Mouse (Mus musculus) limb, embryonic 11.5 days (tissue): ENCODE measurements around the gene Cbx4. TPM values are rescaled to one million over a fixed set of nuclear protein-coding genes. Genes with fewer than 3 reads are reported as not detected.
"Not testable (repeated sequence)": the region's sequence is repeated elsewhere in the genome, so short reads cannot be mapped to it uniquely, and the experiment has no call there.

Experiments used
- ATAC-seq: fragments of 200-750 bp; cut with Nextera tagmentation; 2 replicates; pipeline ENCODE4 v1.8.0; 2017; ENCODE audit warnings: low read depth; ENCODE audit not compliant: insufficient number of reproducible peaks, low FRiP score, low TSS enrichment
- DNase-seq: peaks from one replicate; pipeline ENCODE4 v3.0.0-alpha.2; 2015; ENCODE audit warnings: low spot score
- H3K27ac ChIP-seq: fragments of 300-500 bp; sonication (generic); replicated peaks from 2 replicates; pipeline ENCODE4 v1.5.1; 2014; ENCODE audit warnings: low read depth, mild to moderate bottlenecking, low read length
- H3K27me3 ChIP-seq: fragments of 300-500 bp; sonication (generic); 2 replicates; pipeline ENCODE4 v1.6.1; 2014; ENCODE audit warnings: mild to moderate bottlenecking, low read length, mixed read lengths; ENCODE audit not compliant: control insufficient read depth, insufficient read depth
- H3K36me3 ChIP-seq: fragments of 300-500 bp; sonication (generic); 2 replicates; pipeline ENCODE4 v1.6.1; 2014; ENCODE audit warnings: mild to moderate bottlenecking, low read length, moderate library complexity, mixed read lengths; ENCODE audit not compliant: control insufficient read depth, insufficient read depth
- H3K4me1 ChIP-seq: fragments of 300-500 bp; sonication (generic); 2 replicates; pipeline ENCODE4 v1.6.1; 2014; ENCODE audit warnings: low read length, mixed read lengths; ENCODE audit not compliant: control insufficient read depth, insufficient read depth
- H3K4me2 ChIP-seq: fragments of 300-500 bp; sonication (generic); 2 replicates; pipeline ENCODE4 v1.6.1; 2014; ENCODE audit warnings: low read depth, mild to moderate bottlenecking, moderate library complexity; ENCODE audit not compliant: severe bottlenecking
- H3K4me3 ChIP-seq: fragments of 300-500 bp; sonication (generic); 2 replicates; pipeline ENCODE4 v1.5.1; 2014; ENCODE audit warnings: low read depth, low read length
- H3K9ac ChIP-seq: fragments of 300-500 bp; sonication (generic); 2 replicates; pipeline ENCODE4 v1.6.1; 2014; ENCODE audit warnings: mild to moderate bottlenecking, low read length
- H3K9me3 ChIP-seq: fragments of 300-500 bp; sonication (generic); 2 replicates; pipeline ENCODE4 v1.6.1; 2016; ENCODE audit warnings: low read length; ENCODE audit not compliant: control insufficient read depth
- whole genome bisulfite sequencing: fragments of 180-500 bp; shearing (Covaris S2); extraction: QIAGEN DNeasy Blood & Tissue Kit; methylation state at CpG from one replicate; pipeline ENCODE4 v1.1.7; 2014; 5-methylcytosine and 5-hydroxymethylcytosine counted together
- polyA plus RNA-seq: library from polyadenylated mRNA; unstranded; fragments of >200 nt; fragmentation: Nextera tagmentation; extraction: Ambion mirVana; gene quantifications from 2 replicates; pipeline ENCODE4 v1.2.1, GENCODE M21; 2014

Gene Cbx4
- polyA plus RNA-seq, 1 experiment from 2014 or later = 5.8 TPM

GRCm38 (mm10) chr11:119105071-119105609, 19.1 kb upstream of the Cbx4 start:
- Histone ChIP-seq H3K4me2 (no peak overlapping the region), H3K9me3 (no peaks in the 10 kb centered on the region), H3K27ac (no peak overlapping the region), H3K4me3 (no peak overlapping the region), H3K4me1 (peaks cover 4% of the 10 kb centered on the region), H3K27me3 (no peaks in the 10 kb centered on the region), H3K36me3 (no peaks in the 10 kb centered on the region), H3K9ac (no peak overlapping the region)
- ATAC-seq (no peak), DNase-seq (no peak)
- WGBS = 74% methylated on average over 7 of the region's 7 CpGs

- ATAC-seq (no peak), DNase-seq (no peak)
- WGBS = 85% methylated on average over 3 of the region's 3 CpGs
- Histone ChIP-seq H3K9me3 (no peaks in the 10 kb centered on the region), H3K4me2 (no peak overlapping the region), H3K4me1 (peaks cover 4% of the 10 kb centered on the region), H3K27ac (no peak overlapping the region), H3K9ac (no peak overlapping the region), H3K4me3 (no peak overlapping the region), H3K27me3 (no peaks in the 10 kb centered on the region), H3K36me3 (no peaks in the 10 kb centered on the region)
These were observed 18.0 kb upstream of the Cbx4 start for GRCm38 (mm10) chr11:119103991-119104390.

- not testable (repeated sequence) for H3K9ac ChIP-seq, DNase-seq, ATAC-seq, H3K9me3 ChIP-seq, H3K4me3 ChIP-seq, H3K36me3 ChIP-seq, H3K27me3 ChIP-seq, H3K4me1 ChIP-seq, H3K4me2 ChIP-seq, H3K27ac ChIP-seq
- 77% methylated on average over 4 of the region's 4 CpGs for WGBS
These were observed 14.3 kb upstream of the Cbx4 start for GRCm38 (mm10) chr11:119100355-119100754.

- Histone ChIP-seq H3K9ac (no peak overlapping the region), H3K27me3 (no peaks in the 10 kb centered on the region), H3K36me3 (no peaks in the 10 kb centered on the region), H3K27ac (no peak overlapping the region), H3K9me3 (no peaks in the 10 kb centered on the region), H3K4me2 (no peak overlapping the region), H3K4me1 (no peaks in the 10 kb centered on the region), H3K4me3 (no peak overlapping the region)
- DNase-seq (no peak), ATAC-seq (no peak)
- WGBS = 76% methylated on average over 4 of the region's 4 CpGs
These were observed 12.2 kb upstream of the Cbx4 start for GRCm38 (mm10) chr11:119098202-119098601.

- peaks cover 5% of the 10 kb centered on the region for H3K4me1 ChIP-seq
- H3K27me3 ChIP-seq = peaks cover 4% of the 10 kb centered on the region
- 52% methylated on average over 3 of the region's 3 CpGs for WGBS
- no peak overlapping the region for H3K9ac ChIP-seq
- no peak overlapping the region for H3K4me3 ChIP-seq
- H3K27ac ChIP-seq = no peak overlapping the region
- H3K9me3 ChIP-seq = no peaks in the 10 kb centered on the region
- no peaks in the 10 kb centered on the region for H3K36me3 ChIP-seq
- DNase-seq (no peak), ATAC-seq (no peak)
- no peak overlapping the region for H3K4me2 ChIP-seq
These were observed 9.4 kb upstream of the Cbx4 start for GRCm38 (mm10) chr11:119095441-119095840.

- Histone ChIP-seq H3K36me3 (no peaks in the 10 kb centered on the region), H3K4me1 (peaks cover 18% of the 10 kb centered on the region)
- ATAC-seq = no peak
These were observed 7.3 kb upstream of the Cbx4 start for GRCm38 (mm10) chr11:119093322-119093721.

GRCm38 (mm10) chr11:119092286-119092685, 6.3 kb upstream of the Cbx4 start:
- Histone ChIP-seq H3K27ac (no peak overlapping the region), H3K36me3 (no peaks in the 10 kb centered on the region), H3K27me3 (peaks cover 32% of the 10 kb centered on the region), H3K4me3 (no peak overlapping the region), H3K4me2 (no peak overlapping the region), H3K9me3 (no peaks in the 10 kb centered on the region), H3K9ac (no peak overlapping the region), H3K4me1 (peaks cover 24% of the 10 kb centered on the region)
- no peak for DNase-seq
- WGBS = 61% methylated on average over 3 of the region's 3 CpGs
- ATAC-seq = no peak

More at GRCm38 (mm10) chr11:119093322-119093721, 7.3 kb upstream of the Cbx4 start:
- H3K27me3 ChIP-seq = peaks cover 22% of the 10 kb centered on the region
- no peak overlapping the region for H3K27ac ChIP-seq
- H3K9me3 ChIP-seq = no peaks in the 10 kb centered on the region
- no peak overlapping the region for H3K4me3 ChIP-seq
- WGBS = 67% methylated on average over 1 of the region's 1 CpGs
- no peak overlapping the region for H3K9ac ChIP-seq
- no peak overlapping the region for H3K4me2 ChIP-seq
- DNase-seq = no peak

GRCm38 (mm10) chr11:119091598-119091991, 5.6 kb upstream of the Cbx4 start:
- Histone ChIP-seq H3K4me2 (peak overlapping the region; percentile 76), H3K36me3 (no peaks in the 10 kb centered on the region), H3K9me3 (no peaks in the 10 kb centered on the region), H3K4me3 (peak overlapping the region; percentile 40), H3K27ac (no peak overlapping the region), H3K9ac (no peak overlapping the region), H3K27me3 (peaks cover 36% of the 10 kb centered on the region), H3K4me1 (peaks cover 28% of the 10 kb centered on the region)
- WGBS = 2% methylated on average over 8 of the region's 8 CpGs
- DNase-seq (peak; percentile 84), ATAC-seq (no peak)
